Mouse (Mus musculus): ENCODE results near the gene Hoxa9. TPM values are rescaled to one million over a fixed set of nuclear protein-coding genes. Genes with fewer than 3 reads are reported as not detected.

The Hoxa9 gene
- polyA plus RNA-seq, 1 experiment from 2014 or later: 1.3 TPM

GRCm38 (mm10) chr6:52205638-52206621 is 25.0 kb downstream of the Hoxa9 start:
- Histone ChIP-seq H3K36me3 (no peaks in the 10 kb centered on the region), H3K4me2 (peak overlapping the region; percentile 64), H3K27ac (peak overlapping the region; percentile 95), H3K27me3 (peaks cover 99% of the 10 kb centered on the region), H3K9me3 (no peaks in the 10 kb centered on the region), H3K4me3 (peak overlapping the region; percentile 58), H3K9ac (peak overlapping the region; percentile 77), H3K4me1 (replicated peaks) (peaks cover 39% of the 10 kb centered on the region)
- under 1% methylated on average over 55 of the region's 55 CpGs for WGBS
- ATAC-seq (ENCODE audit: low FRiP score): no peak

GRCm38 (mm10) chr6:52205221-52205620 is 25.7 kb downstream of the Hoxa9 start:
- Histone ChIP-seq H3K4me2 (peak overlapping the region; percentile 64), H3K27me3 (peaks cover 99% of the 10 kb centered on the region), H3K27ac (peak overlapping the region; percentile 95), H3K9ac (peak overlapping the region; percentile 77), H3K9me3 (no peaks in the 10 kb centered on the region), H3K36me3 (no peaks in the 10 kb centered on the region), H3K4me1 (replicated peaks) (peaks cover 44% of the 10 kb centered on the region), H3K4me3 (peak overlapping the region; percentile 58)
- WGBS: 4% methylated on average over 14 of the region's 14 CpGs
- ATAC-seq (ENCODE audit: low FRiP score): no peak

- Histone ChIP-seq H3K9ac (peak within 1 kb of the TSS; percentile 90), H3K4me2 (peak within 1 kb of the TSS; percentile 64), H3K27ac (peak within 1 kb of the TSS; percentile 95), H3K27me3 (peaks cover 99% of the 10 kb centered on the region), H3K9me3 (no peaks in the 10 kb centered on the region), H3K4me1 (replicated peaks) (peaks cover 40% of the 10 kb centered on the region), H3K4me3 (peak within 1 kb of the TSS; percentile 58), H3K36me3 (no peaks in the 10 kb centered on the region)
- peak; percentile 65 for ATAC-seq (ENCODE audit: low FRiP score)
- under 1% methylated on average over 64 of the region's 65 CpGs for WGBS
Observed at GRCm38 (mm10) chr6:52204050-52204752, 26.7 kb downstream of the Hoxa9 start, which contains the start of gene Hoxa5. Hoxa5 (minus strand) TSS chr6:52204587.

GRCm38 (mm10) chr6:52203371-52204049 is 27.4 kb downstream of the Hoxa9 start:
- peak overlapping the region; percentile 90 for H3K9ac ChIP-seq
- no peak for ATAC-seq (ENCODE audit: low FRiP score)
- peaks cover 33% of the 10 kb centered on the region for H3K4me1 ChIP-seq (replicated peaks)
- WGBS: 0% methylated on average over 42 of the region's 46 CpGs
- peak overlapping the region; percentile 64 for H3K4me2 ChIP-seq
- H3K9me3 ChIP-seq: no peaks in the 10 kb centered on the region
- H3K4me3 ChIP-seq: peak overlapping the region; percentile 58
- H3K36me3 ChIP-seq: no peaks in the 10 kb centered on the region
- H3K27ac ChIP-seq: peak overlapping the region; percentile 95
- H3K27me3 ChIP-seq: peaks cover 99% of the 10 kb centered on the region

GRCm38 (mm10) chr6:52203121-52203370 is 27.8 kb downstream of the Hoxa9 start:
- Histone ChIP-seq H3K27me3 (peaks cover 99% of the 10 kb centered on the region), H3K9me3 (no peaks in the 10 kb centered on the region), H3K9ac (peak overlapping the region; percentile 90), H3K4me1 (replicated peaks) (peaks cover 28% of the 10 kb centered on the region), H3K4me2 (peak overlapping the region; percentile 64), H3K27ac (peak overlapping the region; percentile 95), H3K36me3 (no peaks in the 10 kb centered on the region), H3K4me3 (peak overlapping the region; percentile 58)
- no peak for ATAC-seq (ENCODE audit: low FRiP score)
- under 1% methylated on average over 10 of the region's 10 CpGs for WGBS

GRCm38 (mm10) chr6:52202362-52203120 is 28.3 kb downstream of the Hoxa9 start:
- H3K27ac ChIP-seq: peak overlapping the region; percentile 95
- H3K4me1 ChIP-seq (replicated peaks): peaks cover 30% of the 10 kb centered on the region
- H3K27me3 ChIP-seq: peaks cover 99% of the 10 kb centered on the region
- 3% methylated on average over 22 of the region's 22 CpGs for WGBS
- H3K9me3 ChIP-seq: no peaks in the 10 kb centered on the region
- H3K9ac ChIP-seq: peak overlapping the region; percentile 90
- H3K4me3 ChIP-seq: peak overlapping the region; percentile 58
- no peaks in the 10 kb centered on the region for H3K36me3 ChIP-seq
- peak overlapping the region; percentile 64 for H3K4me2 ChIP-seq
- ATAC-seq (ENCODE audit: low FRiP score): no peak

- no peak for ATAC-seq (ENCODE audit: low FRiP score)
- Histone ChIP-seq H3K27ac (peak overlapping the region; percentile 95), H3K4me1 (replicated peaks) (peaks cover 40% of the 10 kb centered on the region), H3K4me3 (peak overlapping the region; percentile 58), H3K9me3 (no peaks in the 10 kb centered on the region), H3K27me3 (peaks cover 99% of the 10 kb centered on the region), H3K4me2 (peak overlapping the region; percentile 64), H3K36me3 (no peaks in the 10 kb centered on the region), H3K9ac (peak overlapping the region; percentile 90)
- WGBS: 15% methylated on average over 1 of the region's 1 CpGs
Observed at GRCm38 (mm10) chr6:52201269-52201668, 29.6 kb downstream of the Hoxa9 start.

GRCm38 (mm10) chr6:52200751-52201250 is 30.1 kb downstream of the Hoxa9 start:
- ATAC-seq (ENCODE audit: low FRiP score): no peak
- Histone ChIP-seq H3K27ac (peak overlapping the region; percentile 95), H3K4me2 (peak overlapping the region; percentile 64), H3K9ac (peak overlapping the region; percentile 90), H3K4me3 (peak overlapping the region; percentile 58), H3K4me1 (replicated peaks) (peaks cover 36% of the 10 kb centered on the region), H3K36me3 (no peaks in the 10 kb centered on the region), H3K27me3 (peaks cover 99% of the 10 kb centered on the region), H3K9me3 (no peaks in the 10 kb centered on the region)
- 10% methylated on average over 10 of the region's 10 CpGs for WGBS

- peaks cover 99% of the 10 kb centered on the region for H3K27me3 ChIP-seq
- 4% methylated on average over 30 of the region's 30 CpGs for WGBS
- H3K9me3 ChIP-seq: no peaks in the 10 kb centered on the region
- H3K4me3 ChIP-seq: peak overlapping the region; percentile 58
- H3K27ac ChIP-seq: peak overlapping the region; percentile 95
- peak overlapping the region; percentile 64 for H3K4me2 ChIP-seq
- H3K9ac ChIP-seq: peak overlapping the region; percentile 90
- H3K4me1 ChIP-seq (replicated peaks): peaks cover 36% of the 10 kb centered on the region
- ATAC-seq (ENCODE audit: low FRiP score): no peak; the same call in 1 of the 2 replicates
- no peaks in the 10 kb centered on the region for H3K36me3 ChIP-seq
Observed at GRCm38 (mm10) chr6:52200073-52200750, 30.7 kb downstream of the Hoxa9 start.

GRCm38 (mm10) chr6:52197271-52197670 is 33.6 kb downstream of the Hoxa9 start:
- peak overlapping the region; percentile 73 for H3K9ac ChIP-seq
- H3K4me2 ChIP-seq: peak overlapping the region; percentile 64
- peak overlapping the region; percentile 96 for H3K27ac ChIP-seq
- H3K36me3 ChIP-seq: no peaks in the 10 kb centered on the region
- no peak for ATAC-seq (ENCODE audit: low FRiP score)
- peaks cover 36% of the 10 kb centered on the region for H3K4me1 ChIP-seq (replicated peaks)
- under 1% methylated on average over 10 of the region's 10 CpGs for WGBS
- H3K9me3 ChIP-seq: no peaks in the 10 kb centered on the region
- H3K4me3 ChIP-seq: peak overlapping the region; percentile 22
- peaks cover 98% of the 10 kb centered on the region for H3K27me3 ChIP-seq

GRCm38 (mm10) chr6:52196811-52197210 is 34.1 kb downstream of the Hoxa9 start:
- WGBS: 5% methylated on average over 9 of the region's 9 CpGs
- Histone ChIP-seq H3K4me3 (peak overlapping the region; percentile 22), H3K27ac (peak overlapping the region; percentile 96), H3K27me3 (peaks cover 98% of the 10 kb centered on the region), H3K36me3 (no peaks in the 10 kb centered on the region), H3K9me3 (no peaks in the 10 kb centered on the region), H3K4me1 (replicated peaks) (peaks cover 36% of the 10 kb centered on the region), H3K4me2 (peak overlapping the region; percentile 64), H3K9ac (peak overlapping the region; percentile 73)
- ATAC-seq (ENCODE audit: low FRiP score): no peak

Measured in hindbrain, embryonic 13.5 days (tissue).